Mouse (Mus musculus): ENCODE results near the gene Scnn1g. TPM values are rescaled to one million over a fixed set of nuclear protein-coding genes. Genes with fewer than 3 reads are reported as not detected.

Gene Scnn1g
- not detected for total RNA-seq (2021)

DNA sequence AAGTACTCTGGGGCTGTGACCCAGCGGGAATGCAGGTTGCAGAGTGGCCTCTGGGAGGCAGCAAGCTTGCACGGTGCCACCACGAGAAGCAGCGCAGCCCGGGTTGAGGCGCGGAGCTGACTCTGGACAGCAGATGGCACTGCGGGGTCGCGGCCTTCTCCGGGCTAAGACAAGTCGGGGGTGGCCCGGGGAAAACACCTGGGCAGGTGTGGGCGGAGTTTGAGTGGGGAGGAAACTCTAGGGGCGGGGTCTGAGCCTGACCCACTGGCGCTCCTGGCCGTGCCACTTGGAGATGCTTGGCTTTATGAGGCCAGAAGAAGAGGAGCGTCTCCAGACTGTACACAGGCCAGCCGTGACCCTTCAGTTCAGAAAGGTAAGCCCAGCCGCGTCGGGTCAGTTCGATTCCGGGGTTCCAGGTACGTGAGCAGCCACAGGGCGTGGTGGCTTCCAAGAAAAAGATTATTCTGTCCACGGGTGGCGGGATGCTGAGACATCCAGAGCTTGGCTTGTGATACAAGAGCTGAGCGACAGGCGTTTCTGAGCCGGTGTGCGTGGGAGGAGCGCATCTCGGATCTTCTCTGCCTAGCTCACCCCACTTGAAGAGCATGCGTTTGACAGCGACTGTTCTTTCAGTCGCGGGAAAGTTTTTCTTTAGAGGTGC, at the start of gene Scnn1g:
TSS of gene Scnn1g (plus strand) at position 309 of the 661 bp plus-strand sequence.
- DNase-seq = peak; percentile 82 to 88
- intact Hi-C loops (cut with DNase I) = loop anchor here (1.0 kb wide), 1 partner anchor 230 kb away; no protein-coding TSS in a partner anchor

- no peak for DNase-seq
- intact Hi-C loops (cut with DNase I) = no loop called here
Observed at GRCm38 (mm10) chr7:121685140-121685984, 48.9 kb upstream of the Scnn1g start.

DNA sequence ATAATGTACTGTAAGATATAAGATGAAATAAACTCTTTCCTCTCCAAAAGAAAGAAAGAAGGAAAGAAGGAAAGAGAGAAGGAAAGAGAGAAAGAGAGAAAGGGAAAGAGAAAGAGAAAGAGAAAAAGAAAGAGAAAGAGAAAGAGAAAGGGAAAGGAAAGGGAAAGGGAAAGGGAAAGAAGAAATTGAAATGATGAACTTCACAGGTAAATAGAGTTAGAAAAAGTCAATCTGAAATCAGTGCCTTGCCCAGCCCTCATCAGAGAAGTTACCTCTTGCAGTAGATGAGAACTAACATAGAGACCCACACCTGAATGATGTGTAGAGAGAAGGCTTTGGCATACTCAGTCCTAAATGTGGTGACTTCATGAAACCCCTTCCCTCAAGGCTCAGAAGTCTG, 44.9 kb upstream of the Scnn1g start:
- DNase-seq = no peak
- intact Hi-C loops (cut with DNase I) = no loop called here

GRCm38 (mm10) chr7:121691803-121692202, 42.5 kb upstream of the Scnn1g start:
- intact Hi-C loops (cut with DNase I) = no loop called here

DNA sequence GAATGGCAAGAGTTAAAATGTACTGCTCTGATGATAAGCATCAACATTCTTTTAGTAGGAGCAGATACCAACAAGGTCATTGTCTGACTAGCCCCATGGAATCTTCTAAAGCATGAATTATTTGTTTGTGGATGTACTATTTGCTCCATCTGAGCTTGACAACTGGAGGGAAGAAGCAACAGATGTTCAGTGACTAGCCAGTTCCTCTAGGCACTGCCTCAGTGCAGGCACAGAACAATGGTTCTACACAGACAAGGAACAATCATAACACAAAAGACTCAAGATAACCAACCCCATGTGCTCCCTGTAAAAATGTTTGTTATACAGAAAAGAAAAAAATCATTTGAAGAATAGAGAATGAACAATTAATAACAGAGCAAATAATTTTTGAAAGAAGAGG, 37.1 kb upstream of the Scnn1g start:
- intact Hi-C loops (cut with DNase I) = no loop called here
- no peak for DNase-seq

More at GRCm38 (mm10) chr7:121691803-121692202, 42.5 kb upstream of the Scnn1g start:
- DNase-seq = no peak

GRCm38 (mm10) chr7:121697574-121697973, 36.7 kb upstream of the Scnn1g start:
- intact Hi-C loops (cut with DNase I) = no loop called here
- DNase-seq = no peak

DNA sequence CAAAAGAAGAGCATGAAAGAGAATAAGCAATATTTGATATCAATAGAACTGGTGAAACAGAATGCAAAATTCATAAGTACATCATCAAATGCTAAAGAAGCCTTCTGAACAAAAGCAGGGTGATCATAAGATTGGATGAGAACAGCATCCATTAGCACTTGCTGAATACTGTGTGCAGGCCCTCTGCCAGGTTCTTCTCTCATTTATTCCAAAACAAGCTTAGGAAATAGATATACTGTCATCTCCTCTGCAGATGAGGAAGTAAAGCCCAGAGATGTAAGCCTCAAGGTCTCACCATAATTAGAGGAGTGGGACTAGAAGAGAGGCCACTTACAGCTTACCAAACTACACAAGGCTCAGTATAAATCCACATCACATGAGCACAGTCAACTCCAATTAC, 35.1 kb upstream of the Scnn1g start:
- no peak for DNase-seq
- intact Hi-C loops (cut with DNase I) = no loop called here

DNA sequence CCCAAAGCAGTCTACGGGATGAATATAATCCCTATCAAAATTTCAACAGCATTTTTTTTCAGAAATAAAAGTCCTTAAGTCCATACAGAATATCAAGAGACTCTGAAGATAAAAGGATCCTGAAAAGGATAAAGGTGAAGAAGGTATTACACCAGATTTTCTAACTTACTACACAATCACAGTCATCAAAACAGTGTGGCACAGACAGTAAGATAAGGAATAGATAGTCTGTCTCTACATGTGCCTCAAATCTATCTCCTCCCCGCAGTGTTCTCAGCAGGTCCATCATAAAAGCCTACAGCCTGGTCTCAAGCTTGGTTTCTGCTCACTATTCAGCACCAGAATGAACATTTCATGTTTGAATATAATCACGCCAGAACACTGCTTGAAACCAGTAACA, 33.8 kb upstream of the Scnn1g start:
- intact Hi-C loops (cut with DNase I) = no loop called here
- DNase-seq = no peak

- no peak for DNase-seq
- intact Hi-C loops (cut with DNase I) = no loop called here
Observed at GRCm38 (mm10) chr7:121701983-121702382, 32.3 kb upstream of the Scnn1g start.

DNA sequence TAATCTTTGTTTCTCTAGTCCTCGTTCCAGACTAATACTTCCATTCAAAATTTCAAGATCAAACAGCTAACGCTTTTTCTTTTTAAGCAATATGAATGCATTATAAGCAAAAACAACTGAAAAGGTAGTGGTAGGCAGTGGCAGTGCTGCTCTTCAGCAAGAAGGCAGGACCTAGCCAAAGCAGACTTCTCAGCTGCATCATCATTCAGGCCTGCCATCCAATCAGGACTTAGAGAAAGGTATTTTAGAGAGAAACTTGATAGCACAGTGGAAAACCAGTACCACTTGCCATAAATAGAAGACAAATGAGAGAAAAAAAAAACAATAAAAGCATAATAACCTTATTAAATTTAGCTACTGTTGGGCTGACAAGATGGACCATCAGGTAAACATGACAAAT, 29.2 kb upstream of the Scnn1g start:
- no peak for DNase-seq
- intact Hi-C loops (cut with DNase I) = no loop called here

DNA sequence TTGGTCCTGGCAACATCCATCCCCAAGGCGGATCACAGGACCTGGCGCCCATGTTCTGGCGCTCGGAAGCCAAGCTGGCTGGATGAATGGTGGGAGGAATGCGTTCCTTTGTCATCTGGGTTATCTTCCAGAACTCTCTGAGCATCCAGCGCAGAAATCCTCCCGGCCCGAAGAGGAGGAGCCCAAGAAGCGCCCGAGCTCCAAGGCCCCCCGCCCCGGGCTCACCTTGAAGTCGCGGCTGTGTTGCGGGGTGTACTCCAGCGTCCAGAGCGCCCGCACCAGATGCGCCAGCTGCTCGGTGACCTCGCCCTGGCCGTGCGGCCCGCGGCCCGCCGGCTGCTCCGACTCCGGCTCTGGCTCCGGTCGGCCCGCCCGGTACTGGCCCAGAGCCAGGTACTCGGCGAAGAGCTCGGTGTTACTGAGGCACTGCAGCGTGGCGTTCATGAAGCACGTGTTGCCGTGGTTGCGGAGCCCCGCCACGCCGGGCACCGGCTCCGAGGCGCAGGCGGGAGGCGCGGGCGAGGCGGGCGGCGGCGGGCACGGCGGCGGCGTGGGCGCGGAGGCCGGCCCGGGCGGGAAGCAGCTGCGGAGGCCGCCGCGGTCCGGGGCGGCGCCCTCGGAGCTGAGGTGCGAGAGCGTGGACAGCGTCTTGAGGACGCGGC, 27.7 kb upstream of the Scnn1g start:
- intact Hi-C loops (cut with DNase I) = no loop called here
- DNase-seq = peak; percentile 46 to 53

DNA sequence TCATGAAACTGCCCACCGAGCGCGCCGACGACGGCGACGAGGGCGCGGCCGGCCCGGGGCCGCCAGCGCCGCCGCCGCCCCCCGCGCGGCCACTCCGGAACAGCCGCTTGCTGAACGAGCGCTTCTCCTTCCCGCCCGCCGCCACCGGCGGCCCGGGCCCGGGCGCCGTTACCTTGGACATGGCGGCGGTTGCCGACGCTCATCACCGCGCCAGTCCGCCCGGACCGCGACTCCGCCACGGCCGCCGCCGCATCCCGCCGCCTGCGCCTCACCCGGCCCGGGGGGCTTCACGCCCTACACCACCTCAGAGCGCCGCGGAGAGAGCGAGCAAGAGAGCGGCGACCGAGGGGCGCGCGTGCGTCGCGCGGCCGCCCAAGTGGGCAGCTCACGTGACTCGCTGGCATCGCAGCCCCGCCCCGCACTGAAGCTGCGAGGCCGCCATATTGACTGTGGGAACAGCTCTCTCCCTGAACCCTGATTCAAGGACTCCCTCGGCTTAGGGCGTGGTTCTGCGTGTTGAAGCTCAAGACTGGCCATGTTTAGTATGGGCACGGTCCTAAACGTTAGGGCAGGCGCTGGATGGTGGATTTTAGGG, 27.1 kb upstream of the Scnn1g start, which contains the start of gene Usp31:
TSS of gene Usp31 (minus strand) at position 181 of the 595 bp plus-strand sequence.
- intact Hi-C loops (cut with DNase I) = no loop called here
- DNase-seq = peak; percentile 96 to 97

DNA sequence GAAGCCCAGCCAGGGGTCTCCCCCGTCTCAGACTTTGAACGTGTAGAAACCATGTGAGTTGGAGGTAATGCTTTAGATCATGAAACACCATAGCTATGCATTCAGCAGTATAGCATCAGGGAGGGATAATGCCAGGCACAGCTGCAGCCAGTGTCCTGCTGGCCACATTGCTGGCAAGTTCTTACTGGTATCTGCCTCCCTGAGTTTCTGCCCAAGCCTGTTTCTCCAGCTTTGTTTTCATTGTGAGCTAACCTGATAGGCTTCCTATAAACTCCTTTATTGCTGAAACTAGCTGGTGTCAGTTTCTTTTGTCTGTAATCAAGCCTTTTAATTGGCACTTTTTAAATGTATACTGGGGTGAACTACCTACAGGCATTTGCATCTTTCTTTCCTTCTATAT, 23.1 kb upstream of the Scnn1g start:
- intact Hi-C loops (cut with DNase I) = no loop called here

DNA sequence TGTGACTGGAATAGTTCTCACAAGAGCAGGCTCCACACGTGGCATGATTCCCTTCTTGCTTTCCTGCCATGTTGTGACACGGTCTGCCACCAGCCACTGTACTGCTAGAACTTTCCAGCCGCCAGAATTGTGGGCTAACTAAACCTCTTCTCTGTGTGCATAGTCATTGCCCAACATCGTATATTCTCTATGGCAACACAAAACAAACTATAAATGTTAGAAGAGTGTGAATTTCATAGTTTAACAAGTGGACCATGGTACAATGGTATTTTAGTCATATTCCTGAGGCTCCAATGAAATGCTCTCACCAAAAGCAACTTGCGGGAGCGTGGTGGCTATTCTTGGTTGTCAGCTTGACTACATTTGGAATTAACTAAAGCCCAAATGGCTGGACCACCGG, 17.2 kb upstream of the Scnn1g start:
- intact Hi-C loops (cut with DNase I) = no loop called here
- no peak for DNase-seq

More for the DNA sequence above, 23.1 kb upstream of the Scnn1g start:
- no peak for DNase-seq

- DNase-seq = peak; percentile 47 to 74
- intact Hi-C loops (cut with DNase I) = no loop called here
Observed at GRCm38 (mm10) chr7:121730225-121730624, 4.1 kb upstream of the Scnn1g start.

DNA sequence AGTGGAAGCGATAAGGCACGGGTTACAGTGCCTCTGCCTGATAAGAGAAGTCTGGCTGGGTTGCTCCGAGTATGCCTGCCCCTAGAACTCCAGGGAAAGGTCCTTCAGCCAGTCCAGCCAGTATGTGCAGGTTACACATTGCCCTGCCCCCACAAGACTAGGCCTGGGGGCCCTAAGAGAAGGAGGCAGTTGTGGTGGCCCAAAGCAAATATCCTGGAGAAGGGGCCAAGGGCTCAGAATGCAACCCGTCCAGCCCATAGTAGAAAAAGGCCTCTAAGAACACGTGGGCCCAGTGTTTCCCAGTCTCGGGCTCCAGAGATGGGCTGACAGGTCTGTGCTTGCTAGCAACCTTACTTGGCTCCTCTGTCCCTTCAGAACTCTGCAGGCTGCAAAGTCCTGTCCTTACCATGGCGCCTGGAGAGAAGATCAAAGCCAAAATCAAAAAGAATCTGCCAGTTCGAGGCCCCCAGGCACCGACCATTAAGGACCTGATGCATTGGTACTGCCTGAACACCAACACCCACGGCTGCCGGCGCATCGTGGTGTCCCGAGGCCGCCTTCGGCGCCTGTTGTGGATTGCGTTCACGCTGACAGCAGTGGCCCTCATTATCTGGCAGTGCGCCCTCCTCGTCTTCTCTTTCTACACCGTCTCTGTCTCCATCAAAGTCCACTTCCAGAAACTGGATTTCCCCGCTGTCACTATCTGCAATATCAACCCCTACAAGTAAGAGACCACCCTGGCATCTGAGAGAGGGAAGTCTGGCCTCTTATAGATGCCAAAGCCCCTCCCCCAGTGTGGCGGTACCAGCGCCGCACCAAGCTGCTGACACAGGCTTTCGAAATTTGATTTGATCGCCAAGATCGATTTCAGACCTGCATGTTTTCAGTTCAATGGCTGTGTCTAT, 3.5 kb downstream of the Scnn1g start:
- intact Hi-C loops (cut with DNase I) = no loop called here
- no peak for DNase-seq

DNA sequence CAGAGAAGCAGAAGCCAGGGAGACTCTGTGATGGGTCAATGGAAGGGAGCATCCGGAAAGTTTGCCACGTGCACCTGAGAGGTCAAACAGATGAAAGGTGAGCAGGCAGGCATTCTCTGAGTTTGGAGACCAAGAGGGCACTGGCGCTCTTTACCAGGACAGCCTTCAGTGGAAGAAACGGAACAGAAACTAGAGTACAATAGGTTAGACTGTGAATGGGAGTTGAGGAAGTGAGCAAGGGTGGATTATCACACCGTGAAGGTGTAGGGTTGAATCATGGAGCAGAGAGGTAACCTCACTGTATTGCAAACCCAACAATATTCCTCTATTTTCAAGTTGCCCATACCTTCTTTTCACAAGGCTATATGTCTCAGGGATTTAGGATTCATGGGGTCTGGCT, 16.0 kb downstream of the Scnn1g start:
- intact Hi-C loops (cut with DNase I) = no loop called here
- DNase-seq = no peak

- no peak for DNase-seq
- intact Hi-C loops (cut with DNase I) = no loop called here
Observed at GRCm38 (mm10) chr7:121754748-121755147, 20.5 kb downstream of the Scnn1g start.

GRCm38 (mm10) chr7:121763328-121763727, 29.0 kb downstream of the Scnn1g start:
- intact Hi-C loops (cut with DNase I) = no loop called here
- no peak for DNase-seq

- peak; percentile 45 to 48 for DNase-seq
- intact Hi-C loops (cut with DNase I) = loop anchor here (5.0 kb wide), 1 partner anchor 74 kb away; no protein-coding TSS in a partner anchor
Observed at GRCm38 (mm10) chr7:121767900-121768299, 33.6 kb downstream of the Scnn1g start.
